Mouse (Mus musculus) heart, postnatal 4 days (tissue): ENCODE measurements around the gene Tmtc2. TPM values are rescaled to one million over a fixed set of nuclear protein-coding genes. Genes with fewer than 3 reads are reported as not detected.
A peak's percentile ranks its signal among the peaks of the same experiment; 100 is the strongest.

Source experiments
- DNase-seq: peaks from one replicate; pipeline ENCODE4 v3.0.0; 2021
- total RNA-seq, 2 experiments: library from RNA; stranded (reverse); gene quantifications; 2 replicates each; pipeline ENCODE4 v1.2.3; 2021

Tmtc2 gene
- total RNA-seq, 2 experiments from 2014 or later = 5.5 to 7.6 TPM

DNA sequence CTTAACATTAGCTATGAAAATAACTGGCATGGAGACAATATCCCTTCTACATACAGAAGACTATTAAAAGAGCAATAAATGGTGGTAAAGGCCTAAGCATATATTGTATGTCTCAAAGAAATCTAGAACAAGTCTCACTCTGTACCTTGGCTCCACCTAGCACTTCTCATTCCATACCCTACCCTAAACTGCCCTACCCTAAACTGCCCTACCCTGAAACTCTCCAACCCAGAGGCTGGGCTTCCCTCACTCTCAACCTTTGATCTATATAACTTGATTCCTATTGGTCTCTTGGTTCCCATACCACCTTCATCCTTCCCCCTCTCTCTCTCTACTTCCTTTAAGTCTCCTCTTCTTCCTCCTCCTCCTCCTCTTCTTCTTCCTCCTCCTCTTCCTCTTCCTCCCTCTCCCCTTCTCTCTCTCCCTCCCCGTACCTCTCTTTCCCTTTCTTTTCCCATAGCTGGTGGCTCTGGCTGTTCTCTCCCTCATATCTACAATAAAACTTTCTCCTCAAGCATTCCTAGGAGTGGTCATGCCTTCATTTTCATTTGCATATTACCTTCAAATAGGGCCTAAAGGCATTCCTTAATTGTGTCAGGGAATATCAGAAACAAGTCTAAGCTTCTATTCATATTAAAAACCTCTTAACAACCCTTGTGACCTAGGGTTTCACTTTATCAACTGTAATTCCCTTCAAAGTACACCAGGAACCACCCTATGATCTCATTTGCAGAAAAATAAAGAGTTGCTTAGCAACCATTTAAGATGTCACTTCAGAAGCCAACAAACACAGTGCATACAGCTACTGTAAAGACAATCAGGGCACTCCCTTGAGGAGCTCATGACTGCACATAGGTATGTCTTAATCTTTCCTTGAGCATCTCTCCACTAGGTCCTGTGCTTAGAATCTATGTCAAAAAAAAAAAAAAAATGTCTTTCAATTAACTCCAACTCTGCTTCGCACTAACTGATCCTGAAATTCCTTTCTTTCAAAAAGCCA lies 29.9 kb downstream of the Tmtc2 start:
- DNase-seq = no peak

DNA sequence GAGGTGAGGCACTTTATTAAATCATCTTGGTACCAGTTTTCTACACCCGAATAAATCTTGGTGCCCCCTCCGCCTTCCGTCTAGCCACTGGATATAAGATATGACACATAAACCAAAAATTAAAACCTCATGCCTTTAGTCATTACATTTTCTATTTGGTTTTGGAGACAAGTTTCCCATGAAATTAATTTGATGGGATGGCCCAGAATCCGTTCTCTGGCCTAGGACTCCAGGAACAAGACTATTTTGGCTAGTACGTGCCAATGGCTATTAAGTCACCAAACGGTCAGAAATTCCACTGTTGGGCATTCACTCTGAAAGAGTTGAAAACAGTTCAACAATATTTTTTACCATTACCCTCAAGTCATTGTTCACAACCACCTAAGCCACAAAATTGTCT lies 32.2 kb downstream of the Tmtc2 start:
- DNase-seq = no peak

DNA sequence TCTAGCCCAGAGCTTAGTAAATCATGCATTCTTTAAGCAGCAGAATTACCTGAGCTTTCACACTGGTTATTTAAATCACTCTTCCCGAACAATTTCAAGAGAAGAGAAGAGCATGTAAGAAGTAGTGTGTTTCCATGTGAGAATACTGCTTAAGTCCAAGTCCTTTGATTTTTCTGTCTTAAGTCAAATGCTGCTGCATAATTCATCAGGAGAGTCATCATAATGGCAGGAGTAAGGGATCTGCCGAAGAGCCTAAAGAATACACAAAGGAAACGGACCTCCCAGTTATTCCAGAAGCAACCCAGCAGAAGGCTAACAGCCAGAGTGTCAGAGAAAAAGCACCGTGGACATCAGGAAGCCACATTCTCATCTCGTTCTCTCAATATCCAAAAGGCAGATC lies 34.6 kb downstream of the Tmtc2 start:
- DNase-seq = no peak

DNA sequence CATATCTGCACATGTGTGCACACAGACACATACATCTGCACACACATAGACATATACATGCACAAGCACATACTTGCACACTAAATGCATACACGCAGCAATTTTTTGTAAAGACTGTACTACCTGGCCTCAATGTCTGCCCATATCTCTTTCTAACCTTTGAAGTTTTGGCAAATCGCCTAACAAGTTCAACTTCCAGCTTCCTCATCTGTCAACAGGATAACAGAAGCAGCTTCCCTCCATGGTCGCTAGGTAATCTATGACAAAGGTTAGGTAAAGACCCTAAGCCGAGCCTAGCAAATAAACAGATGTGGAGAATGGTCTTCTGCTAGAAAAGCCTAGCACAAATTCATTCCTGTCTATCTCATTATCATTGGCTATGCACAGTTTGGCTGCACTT lies 37.3 kb downstream of the Tmtc2 start:
- DNase-seq = no peak

DNA sequence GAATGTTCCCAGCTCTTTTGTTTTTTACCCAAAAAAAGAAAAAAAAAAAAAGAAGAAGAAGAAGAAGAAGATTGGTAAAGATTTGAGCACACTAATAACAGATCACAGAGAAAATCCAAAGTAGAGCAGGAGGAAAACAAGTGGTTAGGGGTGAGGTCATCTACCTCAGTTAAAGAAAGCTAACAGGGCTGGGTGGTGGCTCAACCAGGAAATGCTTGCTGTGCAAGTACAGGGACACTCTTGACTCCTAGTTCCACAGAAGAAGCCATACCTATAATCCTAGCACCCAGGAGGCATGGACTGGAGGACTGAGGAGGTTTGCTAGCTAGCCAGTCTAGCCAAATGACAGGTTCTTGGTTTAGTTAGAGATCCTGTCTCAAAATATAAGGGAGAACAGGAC lies 38.4 kb downstream of the Tmtc2 start:
- DNase-seq = no peak

GRCm38 (mm10) chr10:105532747-105533146 lies 41.5 kb downstream of the Tmtc2 start:
- DNase-seq = peak; percentile 43

DNA sequence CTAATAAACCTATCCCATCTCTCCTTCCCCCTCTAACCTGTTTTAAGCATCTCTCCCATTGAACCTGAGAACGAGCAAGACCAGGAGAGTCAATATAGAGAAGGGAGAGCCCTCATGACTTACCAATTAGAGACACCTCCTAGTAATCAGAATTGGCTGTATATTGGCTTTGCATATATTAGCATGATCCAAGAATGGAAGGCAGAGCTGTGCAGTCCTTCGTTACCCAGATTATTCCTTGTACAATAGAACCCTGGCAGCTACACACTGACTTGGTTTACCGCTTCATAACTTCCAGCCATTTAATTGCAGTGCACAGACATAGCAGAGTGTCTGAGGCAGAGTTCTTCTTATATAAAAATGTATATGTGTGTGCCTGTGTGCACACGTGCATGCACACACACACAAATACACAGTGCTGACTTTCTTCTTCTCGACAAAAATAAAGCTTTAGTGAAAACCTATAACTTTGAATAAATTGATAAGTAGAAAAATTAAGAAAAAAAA lies 42.2 kb downstream of the Tmtc2 start:
- no peak for DNase-seq

DNA sequence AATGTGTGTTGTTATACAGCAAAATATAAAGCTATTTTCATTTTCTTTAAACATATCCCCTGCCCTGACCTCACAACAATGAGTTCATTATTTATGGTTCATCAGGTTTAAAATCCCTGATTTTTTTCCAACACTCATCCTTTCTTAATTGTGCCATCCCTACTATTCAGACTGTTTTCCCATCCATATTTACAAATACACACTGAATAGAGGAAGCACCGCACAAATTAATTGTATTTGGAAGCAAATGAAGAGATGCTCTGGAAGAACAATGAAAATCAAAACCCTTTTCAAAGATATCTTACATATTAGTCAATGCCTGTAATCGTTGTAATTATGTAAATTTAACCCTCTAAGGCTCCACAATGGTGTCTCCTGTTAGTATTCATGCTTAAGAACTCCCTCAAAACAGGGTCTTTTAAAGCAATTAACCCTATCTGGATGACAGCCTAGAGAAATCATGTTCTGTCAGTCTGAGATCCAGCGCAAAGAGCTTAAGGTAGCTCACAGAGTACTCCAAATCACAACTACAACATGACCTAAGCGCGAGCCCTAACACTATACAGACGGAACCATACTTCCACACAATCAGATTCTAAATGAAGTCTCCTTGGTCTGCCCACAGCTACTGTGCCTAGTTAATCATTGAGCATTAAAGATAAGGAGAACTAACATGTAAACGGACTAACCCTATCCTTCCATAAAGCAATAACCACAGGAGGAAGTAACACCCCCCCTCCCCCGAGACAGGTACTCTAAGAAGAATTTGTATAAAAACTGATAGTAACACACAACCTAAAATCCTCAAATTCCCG lies 43.0 kb downstream of the Tmtc2 start:
- DNase-seq = no peak

DNA sequence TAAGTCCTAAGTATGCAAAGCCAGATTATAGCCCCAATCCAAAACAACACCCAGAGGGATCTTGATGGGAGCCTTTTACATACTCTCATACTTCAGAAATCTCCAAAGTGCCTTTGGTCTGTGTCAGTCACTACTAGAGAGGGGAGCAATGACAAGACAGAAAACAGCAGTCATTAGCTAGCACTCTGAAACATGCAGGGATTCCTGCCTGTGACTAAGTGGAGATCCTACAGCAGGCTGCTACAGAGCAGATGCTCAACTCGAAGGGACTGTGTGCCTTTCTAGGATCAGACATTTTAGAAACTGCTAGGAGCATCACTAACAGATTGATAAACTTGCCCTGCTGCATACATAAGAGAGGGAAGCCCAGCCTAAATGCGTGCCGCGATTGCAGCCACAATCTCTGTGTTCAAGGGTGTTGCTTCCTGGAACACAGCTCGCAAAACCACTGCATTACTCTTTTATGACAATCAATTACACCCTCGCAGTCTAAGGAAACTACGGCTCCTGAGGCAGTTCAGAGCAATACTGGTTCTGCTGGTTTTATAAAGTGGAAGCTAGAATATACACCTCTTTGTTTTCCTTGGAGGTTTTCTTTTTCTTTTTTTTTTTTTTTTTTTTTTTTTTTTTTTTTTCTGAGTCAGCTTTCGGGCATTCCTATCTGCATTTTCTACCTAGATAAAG lies 50.7 kb downstream of the Tmtc2 start:
- DNase-seq = no peak

DNA sequence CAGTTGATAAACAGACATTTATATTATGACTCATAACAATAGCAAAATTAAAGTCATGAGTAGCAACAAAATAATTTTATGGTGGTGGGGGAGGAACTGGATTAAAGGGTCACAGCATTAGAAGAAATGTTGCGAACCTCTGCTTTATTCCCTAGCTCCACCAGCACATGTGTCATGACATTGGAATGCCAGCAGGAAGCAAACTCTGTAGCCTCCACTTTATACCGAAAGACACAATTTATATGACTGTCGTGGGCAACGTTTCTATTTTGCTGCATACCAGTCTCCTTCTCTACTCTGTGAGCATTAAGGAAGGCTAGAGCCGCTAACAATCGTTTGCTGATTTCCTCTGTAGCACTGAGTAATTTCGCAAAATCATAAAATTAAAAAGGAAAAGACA lies 51.8 kb downstream of the Tmtc2 start:
- DNase-seq = no peak

DNA sequence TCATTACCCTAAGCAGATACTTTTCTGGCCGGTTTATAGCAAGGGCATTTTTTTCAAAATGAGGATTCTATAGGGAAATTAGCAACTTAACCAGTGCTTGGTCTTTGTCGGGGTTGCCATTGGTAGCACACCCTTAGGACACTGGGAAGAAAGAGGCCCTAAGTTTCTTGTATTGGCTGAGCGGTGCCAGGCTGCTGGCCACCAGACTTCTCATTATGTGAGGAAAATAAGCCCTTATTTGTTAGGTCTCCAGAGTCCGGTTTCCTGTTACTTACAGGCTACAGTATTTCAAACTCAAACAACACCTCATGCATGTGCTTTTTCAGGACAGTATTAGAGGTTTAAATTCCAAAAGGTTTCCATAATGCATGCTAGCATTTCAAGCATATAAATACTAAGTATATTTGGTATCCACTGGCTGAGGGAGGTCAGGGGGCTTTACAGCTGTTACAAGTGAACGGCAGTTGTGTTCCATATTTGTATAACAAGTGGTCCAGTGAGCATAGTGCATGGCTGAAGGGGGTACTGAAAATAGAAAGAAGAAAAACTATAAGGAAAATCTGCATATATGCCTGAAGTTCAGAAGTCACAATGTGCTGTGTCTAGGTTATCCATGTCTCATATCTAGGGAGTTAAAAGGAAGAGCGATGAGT lies 55.0 kb downstream of the Tmtc2 start:
- DNase-seq = no peak

- no peak for DNase-seq
Observed at GRCm38 (mm10) chr10:105518144-105518543, 56.1 kb downstream of the Tmtc2 start.

GRCm38 (mm10) chr10:105513777-105514322 lies 60.4 kb downstream of the Tmtc2 start:
- DNase-seq = no peak

DNA sequence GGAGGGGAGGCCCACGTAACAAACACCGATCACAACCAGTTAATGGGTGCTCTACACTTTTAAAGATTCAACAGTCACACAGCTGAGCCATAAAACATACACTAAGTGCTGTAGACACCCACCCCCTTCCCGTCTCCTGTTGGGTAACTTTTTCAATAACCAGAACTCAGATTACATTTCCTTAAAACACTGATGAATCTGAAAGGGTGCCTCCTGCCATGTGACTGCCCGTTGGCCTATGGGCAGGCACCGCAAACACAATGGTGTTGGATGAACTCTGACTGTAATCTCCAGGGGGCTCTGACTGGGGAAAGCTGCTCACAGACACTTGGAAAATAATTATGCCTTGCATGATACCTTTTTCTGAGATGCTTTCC lies 64.4 kb downstream of the Tmtc2 start:
- no peak for DNase-seq

DNA sequence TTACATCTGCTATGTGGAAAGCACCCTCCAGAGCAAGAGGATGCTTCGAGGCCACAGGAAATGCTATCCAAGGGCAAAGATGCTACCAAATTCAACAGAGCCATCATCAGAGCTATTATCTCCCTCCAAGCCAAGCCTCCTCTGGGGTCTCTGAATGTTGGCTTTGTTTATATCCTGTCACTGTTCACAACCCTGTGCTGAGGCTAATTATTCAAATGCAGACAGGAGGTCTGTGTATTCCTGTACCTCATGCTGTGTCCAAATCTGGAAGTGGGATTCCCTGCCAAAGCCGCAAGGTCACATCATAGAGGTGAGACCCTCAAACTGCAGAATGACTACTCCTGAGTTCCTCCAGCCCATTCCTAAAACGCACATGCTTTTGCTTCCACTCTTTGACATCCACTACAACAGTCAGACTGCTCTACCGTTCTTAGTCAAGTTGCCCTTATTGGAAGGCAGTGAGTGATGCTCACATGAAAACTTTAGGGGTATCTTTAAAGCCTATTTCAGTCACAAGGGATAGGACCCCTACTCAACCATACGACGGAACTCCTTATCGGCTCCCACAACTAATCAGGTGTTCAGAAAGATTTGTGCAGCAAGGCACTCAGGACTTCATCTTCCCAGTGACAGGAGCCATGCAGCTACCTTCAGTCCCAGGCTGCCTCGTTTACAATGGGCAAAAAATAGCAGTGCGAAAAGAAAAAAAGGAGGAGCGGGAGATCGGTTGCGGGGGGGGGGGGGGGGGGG lies 64.9 kb downstream of the Tmtc2 start:
- no peak for DNase-seq

DNA sequence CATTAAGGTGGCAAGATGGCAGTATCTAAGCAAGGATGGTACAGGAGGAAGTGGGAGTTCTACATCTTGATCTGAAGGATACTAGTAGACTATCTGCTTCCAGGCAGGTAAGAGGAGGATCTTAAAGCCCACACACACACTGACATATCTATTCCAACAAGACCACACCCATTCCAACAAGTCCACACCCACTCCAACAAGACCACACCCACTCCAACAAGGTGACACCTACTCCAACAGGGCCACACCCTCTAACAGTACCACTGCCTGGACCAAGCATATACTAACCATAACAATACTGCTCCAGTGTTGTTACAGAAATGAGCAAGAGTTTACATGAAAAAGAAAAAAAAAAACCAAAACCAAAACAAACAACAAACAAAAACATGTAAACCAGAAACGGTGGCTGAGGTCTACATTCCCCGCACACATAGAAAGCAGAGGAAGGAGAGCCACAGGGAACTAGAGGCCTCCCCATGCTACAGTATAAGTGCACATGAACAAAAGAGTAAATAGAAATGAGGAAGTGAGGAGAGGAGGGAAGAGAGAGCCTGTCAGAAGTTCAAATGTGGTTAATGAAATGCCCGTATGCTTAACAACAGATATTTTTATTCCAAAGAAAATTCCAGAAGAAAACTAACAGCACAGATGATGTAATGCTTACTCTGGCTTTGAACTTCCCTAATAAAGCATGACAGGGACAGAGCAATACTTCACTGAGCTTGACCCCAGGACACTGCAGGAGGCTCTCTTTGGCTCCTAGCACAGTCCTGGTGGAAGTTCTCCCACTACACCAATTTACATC lies 66.1 kb downstream of the Tmtc2 start:
- no peak for DNase-seq

DNA sequence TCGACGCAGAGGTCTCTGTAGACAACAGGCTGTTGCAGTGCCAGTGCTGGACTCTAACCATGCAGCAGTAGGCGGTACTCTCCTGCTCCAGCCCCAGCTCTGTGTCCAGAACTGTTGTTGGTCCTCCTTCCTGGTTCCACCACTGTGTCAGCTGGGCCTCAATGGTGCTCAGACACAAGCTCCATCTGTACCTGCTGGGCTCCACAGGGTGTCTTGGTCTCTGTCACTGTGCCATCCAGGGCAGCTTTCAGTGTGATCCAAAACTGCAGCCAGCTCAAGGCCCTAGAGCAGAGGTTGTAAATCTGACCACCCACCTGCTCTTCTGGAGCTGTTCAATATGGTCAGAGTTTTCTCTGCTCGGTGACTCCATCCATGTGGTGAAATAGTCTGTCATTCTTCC lies 68.2 kb downstream of the Tmtc2 start:
- DNase-seq = no peak

GRCm38 (mm10) chr10:105504472-105504871 lies 69.8 kb downstream of the Tmtc2 start:
- no peak for DNase-seq

DNA sequence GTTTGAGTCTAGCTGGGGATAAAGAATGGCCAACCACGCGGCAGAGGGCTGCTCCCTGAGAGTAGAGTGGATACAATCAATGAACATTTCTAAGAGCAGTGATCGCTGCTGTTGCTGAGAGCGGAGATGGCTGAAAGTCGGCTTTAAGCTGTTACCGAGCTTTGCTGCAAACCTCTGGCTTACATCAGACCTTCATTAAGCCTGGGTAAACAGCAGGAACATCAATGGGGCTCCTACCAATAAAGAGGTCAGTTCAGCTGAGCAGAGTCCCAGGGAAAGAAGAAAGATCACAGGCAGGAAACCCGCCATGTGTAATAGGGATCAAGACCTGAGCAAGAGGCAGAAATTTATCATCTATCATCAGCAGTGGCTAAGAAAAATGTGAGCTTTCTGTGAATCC lies 72.5 kb downstream of the Tmtc2 start:
- no peak for DNase-seq

DNA sequence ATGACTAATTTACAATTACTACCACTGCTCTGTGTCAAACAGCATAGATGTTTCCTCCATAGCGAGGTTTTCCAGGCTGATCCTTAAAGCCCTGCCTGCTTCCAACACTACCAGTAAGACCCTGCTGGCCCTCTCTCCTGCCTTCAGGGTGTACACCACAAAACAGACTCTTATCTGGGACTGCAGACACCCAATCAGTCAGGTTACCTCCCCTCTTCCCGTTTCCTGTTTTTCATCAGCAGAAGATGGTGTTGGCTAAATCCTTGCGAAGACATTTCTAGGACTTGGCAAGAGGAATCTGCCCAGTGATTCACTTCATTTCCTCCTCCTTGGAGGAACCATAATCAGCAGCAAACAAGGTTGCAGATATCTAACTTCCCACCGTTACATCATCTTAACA lies 73.8 kb downstream of the Tmtc2 start:
- no peak for DNase-seq
